Mouse (Mus musculus) monocyte, adult 2 months (primary cell): ENCODE measurements at regions not wholly inside any gene's neighbourhood (a gene's known extent, or its start where the extent isn't known, plus 50 kb on each side); places are given as distances from the start of the nearest gene placed in this dataset.

Experiments
- DNase-seq, 2 experiments: peaks; one replicate each; pipeline ENCODE4 v3.0.0; 2022; ENCODE audit warnings: low spot score in 2 of 2, low read depth in 1 of 2

DNA sequence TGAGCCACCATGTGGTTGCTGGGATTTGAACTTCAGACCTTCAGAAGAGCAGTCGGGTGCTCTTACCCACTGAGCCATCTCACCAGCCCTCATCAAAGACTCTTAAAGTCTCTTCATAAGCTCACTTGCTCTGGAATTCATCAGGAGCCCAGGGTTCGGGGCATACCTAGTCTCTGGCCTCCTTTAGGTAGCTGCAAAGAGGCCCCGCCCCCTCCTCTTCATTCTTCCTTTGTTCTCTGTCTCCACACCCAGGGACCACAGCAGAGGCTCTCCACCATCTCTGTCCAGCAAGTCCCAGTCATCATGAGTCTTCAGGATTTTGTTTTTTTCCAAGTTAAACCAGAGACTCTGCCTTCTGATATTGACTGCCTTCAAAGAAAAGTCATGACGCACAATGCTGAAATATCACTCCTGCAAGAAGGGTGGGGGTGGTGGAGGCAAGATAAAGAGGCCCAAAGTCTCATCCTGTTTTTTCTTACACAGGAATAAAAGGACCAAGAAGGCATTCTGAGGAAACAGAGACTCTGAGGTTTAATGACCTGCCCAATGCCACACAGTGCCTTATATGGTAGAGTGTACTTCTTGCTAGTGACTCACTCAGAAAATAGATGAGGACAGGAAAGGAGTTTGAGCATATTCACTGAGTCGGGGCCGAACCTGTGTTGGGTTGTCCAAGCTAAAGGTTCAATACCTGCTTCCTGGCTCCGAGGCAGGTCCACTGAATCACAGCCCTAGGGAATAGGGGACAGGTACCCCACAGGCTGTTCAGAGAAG lies 211.9 kb downstream of the Xxylt1 start:
- DNase-seq = no peak

DNA sequence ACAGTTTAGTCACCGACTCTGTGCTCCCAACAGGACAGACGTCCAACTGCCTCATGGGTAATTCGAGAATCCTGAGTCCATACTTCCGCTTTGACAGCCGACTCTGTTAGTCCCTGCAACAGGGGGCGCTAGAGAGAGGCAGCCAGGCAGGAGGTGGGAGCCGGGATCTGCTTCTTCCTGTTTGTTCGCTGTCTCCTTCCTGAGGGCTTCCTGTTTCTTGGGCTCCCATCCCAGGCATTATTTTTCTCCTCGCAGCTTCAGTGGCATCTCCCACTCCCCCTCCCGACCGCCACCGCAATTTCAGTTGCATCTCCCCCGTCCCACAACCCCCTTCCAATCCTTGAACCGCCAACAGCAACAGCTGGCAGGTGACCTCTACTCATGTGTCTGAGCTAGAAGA lies 211.1 kb downstream of the Xxylt1 start:
- DNase-seq = peak; percentile 8 to 14

DNA sequence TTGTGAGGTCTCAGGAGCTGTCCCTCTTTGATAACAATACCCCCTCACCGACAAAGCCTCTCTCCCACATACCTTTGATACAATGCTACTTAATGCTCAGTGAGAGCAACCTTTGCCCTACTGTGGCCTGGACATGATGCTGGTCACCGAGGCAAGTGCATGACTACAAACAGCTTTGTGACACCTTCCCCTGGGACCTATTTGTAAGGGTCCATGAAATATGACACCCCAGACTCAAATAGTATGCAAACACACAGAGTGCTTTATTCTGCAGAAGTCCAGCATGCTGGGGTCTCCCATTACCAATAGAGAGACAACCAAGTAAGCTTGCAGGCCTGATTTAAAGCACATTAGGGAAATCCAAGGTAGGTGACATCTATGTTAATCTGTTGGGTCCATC lies 210.6 kb downstream of the Xxylt1 start:
- DNase-seq = no peak

DNA sequence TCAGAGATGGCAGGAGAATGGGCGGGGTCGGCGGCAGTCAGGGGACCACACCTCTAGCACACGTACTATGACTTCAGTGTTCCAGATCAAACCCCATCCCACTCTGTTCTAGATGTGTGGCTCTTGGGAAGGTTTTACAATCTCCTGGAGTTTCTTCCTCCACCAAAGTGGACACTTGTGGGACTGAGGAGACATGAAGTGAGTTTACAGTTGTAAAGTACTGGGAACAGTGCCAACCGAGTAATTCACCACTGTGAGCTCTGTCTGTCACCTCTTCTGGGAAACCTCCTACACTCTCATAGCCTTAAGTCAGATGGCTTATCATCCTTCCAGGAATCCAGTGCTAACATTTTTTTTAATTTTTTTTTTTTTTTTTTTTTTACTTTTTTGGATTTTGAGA lies 209.1 kb downstream of the Xxylt1 start:
- DNase-seq = no peak

DNA sequence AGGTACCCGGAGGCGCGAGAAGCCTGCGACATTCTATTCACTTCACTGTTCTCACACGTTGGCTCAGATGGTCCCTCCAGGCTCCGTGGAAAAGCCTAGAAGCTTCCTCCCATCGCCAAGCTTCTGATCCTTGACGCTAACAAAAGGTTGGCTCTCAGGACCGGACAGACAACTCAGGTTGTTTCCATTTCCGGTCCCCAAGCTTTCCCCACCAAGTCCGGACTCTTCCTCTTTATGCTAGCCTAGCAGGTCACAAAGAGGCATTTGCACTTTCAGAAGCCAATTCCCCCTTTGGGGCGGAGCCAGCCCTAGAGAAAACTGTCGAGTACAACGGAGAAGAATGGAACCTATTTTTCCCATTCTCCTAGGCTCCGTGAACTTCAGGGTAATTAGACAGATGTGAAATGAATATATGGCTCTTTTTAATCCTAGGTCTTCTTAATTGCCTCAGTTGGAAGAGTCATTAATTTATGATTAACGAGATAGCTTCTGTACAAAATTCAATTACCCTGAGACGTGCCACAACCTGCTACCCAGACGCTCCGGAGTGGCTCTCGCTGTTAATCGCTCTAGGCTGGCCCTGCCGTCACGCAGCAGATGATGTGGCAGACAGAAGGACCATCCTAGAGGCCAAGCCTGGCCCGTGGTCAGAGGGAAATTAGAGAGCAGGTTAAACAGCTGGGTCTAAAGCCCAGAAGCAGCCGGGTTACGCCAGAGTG lies 207.6 kb downstream of the Xxylt1 start:
- no peak for DNase-seq

DNA sequence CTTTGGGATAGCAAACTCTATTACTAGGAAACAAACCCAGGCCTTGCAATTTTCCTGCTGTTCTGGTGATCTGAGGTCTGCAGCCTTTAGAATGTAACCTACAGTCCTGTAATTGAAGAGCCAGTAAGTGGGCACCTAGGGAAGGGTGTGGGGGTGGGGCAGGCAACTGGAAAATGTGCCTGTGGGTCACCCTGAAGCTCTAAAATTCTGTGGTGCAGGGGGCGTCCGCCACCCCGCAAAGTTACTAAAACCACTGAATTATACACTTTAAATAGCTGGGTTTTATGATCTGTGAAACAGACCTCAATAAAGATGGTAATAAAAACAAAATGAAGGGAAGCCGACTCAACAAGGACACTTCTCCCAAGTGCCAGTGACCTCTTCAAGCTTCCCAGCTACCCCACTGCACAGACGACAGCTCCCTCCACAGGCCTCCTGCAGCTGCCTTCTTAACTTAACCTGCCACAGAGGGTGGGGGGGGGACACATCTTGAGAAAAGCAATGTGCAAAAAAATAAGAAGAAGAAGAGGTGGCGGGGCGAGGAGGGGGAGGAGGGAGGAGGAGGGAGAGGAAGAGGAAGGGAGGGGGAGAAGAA lies 205.9 kb downstream of the Xxylt1 start:
- no peak for DNase-seq

DNA sequence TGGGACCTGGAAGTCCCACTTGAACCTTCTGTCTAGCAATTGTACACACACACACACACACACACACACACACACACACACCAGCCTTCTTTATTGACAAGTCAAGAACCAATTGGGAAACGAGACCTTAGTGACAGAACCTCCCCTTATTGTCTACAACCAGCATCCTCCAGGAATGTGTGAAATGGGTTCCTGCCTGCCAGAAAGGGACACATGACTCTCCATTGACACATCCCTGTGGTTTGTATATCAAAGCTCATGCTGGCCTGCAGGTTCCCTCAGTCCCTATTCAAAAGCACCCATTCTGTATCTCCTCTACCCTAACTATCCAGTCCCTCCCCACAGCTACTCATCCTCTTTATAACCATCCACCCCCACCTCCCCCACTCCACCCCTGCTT lies 202.4 kb downstream of the Xxylt1 start:
- no peak for DNase-seq

DNA sequence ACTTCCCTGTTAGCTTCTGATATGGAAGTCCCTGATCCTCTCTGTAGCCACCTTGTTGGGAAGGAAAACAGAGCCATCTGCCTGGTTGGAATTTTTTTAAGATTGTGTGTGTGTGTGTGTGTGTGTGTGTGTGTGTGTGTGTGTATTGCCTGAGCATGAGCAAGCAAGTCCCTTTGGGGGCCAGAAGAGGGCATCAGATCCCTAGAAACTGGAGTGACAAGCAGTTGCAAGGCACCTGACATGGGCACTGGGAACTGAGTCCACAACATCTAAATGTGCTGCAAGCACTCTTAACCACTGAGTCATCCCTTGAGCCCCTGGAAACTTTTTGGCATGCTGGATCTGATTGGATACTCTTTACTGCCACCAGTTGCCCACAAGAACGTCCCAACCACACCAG lies 201.4 kb downstream of the Xxylt1 start:
- no peak for DNase-seq

DNA sequence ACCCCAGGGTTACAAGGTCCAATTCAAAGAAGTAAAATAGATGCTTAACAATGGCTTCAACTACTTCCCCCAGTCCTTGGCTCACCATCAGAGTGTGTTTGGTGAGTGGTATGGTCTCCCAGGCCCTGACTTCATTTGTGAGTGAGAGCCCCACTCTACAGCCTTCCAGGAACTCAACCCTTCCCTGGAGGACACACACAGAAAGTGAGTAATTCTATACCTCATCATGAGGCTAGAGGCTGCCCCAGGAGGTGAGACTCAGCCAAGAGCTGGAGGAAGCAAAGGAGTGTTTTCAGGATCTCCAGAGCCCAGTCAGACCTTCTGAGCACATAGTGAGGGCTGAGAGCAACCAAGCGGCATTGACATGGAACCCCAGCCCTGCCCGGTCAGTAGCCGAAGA lies 200.6 kb downstream of the Xxylt1 start:
- DNase-seq = no peak

DNA sequence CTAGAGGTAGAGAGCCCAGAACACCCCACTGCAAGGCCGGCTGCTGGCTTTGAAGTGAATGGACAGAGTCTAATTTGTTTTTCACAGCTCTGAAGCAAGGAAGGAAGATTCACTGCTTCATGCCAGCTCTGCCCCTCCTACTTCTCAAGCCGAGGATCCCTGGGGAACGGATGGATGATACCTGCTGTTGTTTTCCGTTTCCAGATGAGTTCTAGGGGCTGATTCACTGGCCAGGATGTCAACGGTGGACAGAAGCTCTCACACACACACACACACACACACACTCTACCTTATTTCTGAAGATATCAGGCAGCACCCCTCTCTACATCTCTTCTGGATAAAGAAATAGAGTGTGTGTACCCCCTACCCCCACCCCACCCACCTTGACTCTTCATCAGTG lies 200.0 kb downstream of the Xxylt1 start:
- DNase-seq = no peak

DNA sequence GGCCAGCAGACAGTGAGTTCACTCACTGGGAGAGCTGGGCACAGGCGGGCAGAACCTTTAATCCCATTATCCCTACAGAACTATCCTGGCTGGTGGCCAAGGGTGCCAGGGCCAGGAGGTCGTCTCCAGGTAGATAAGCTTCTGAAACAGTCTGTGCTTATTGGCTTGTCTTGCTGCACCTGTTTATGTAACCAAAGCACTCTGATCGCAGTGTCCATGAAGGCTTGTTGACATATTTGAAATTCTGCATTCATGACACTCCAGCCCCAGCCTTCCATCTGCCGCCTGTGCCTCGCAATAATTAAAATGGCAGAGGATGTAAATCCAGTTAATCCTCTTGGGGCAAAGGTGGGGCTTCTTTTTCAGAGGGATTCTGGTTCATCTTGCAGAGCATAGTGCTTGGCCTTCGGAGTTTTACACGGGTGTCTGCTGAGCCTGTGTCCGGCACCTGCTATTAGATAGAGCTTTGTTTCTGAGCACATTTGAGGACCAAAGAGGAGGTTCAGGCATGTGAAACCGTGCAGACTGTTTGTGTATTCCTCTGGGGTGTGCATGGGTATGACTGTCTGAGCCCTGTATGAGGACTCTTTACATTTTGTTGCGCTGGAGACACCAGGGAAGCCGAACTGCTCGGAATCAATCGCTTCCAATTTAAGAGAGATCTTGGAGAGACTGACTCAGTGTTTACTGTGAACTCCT lies 197.6 kb downstream of the Xxylt1 start:
- no peak for DNase-seq

DNA sequence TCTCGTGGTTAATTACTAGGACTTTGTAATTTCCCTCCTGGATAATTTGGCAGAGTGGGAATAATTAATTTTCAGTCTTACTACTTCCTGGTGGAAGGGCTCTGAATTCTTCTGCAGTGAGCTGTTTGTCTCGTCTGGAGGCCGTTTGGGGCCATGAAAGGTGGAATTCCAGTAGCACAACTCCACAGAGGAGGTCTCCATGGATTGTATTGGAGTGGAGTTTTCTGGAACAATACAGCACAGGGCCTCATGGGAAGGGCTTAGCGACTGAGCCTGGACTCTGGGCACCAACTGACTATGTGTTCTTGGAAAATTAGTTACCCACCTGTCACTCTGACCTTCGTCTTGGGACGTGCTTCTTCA lies 197.1 kb downstream of the Xxylt1 start:
- no peak for DNase-seq

DNA sequence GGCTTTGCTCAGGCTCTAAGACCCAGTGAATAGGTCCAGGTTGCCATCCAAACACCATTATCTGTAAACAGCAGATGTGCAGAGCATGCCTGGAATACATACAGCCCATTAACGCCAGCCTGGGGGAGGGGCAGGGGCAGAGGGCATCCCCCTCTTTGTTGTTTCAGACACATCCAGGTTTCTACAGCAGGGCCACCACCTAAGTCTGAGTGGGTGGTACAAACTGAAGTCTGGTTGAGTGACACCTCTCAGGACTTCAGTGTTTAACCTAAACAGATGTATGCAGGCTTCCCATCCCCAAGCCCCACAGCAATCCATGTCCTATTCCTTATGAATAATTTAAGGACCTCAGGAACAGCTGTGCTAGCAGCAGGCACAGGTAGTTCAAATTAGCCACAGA lies 194.2 kb downstream of the Xxylt1 start:
- DNase-seq = no peak

DNA sequence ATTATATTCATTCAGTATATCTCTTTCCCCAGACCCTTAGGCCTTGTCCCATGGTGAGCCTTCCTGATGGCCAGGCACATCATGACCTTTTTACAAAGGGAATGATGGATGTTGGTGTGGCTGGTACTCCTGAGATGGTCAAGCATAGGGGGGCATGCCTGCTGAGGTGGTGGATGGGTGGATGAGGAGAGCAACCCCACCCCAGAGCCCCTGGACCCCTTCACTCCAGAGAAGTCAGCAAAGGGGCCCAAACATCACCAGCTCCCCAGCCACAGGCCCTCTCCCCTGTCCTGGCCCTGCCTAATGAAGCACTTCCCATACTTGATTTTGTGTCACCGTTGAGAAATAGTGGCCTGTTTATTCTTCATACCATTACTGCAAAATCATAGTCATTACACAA lies 193.7 kb downstream of the Xxylt1 start:
- no peak for DNase-seq

DNA sequence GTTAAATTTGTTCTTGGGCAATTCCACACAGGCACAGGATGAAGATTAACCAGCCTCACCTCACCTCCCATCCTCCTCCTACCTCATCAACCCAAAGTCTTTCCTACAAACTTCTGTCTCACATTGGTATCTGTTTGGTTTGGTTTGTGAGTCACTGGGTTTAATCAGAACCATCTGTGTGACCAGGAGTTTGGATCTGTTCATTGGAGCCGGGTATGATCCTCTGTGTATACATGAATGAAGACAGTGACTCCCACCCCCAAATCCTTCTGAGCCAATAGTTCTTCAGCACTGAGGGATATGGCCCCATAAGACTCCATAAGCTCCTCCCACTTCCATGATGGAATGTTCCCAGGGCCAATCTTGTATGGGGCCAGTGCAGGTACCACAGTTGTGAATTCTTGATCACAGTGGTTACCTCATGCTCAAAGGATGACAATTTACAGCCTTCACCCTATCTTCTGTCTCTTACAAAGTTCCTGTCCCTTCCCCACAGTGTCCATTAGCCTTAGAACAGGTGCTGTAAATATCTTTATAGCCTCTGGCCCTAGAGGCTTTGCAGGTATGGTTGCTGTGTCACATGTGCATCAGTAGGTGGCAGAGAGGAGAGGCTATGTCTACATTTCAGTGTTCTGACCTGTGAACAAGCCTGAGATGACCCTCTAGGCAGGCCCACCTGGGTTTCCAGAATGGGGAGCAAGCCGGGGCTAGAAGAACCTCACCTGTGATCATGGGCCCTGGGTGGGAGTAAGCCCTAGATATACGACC lies 192.5 kb downstream of the Xxylt1 start:
- DNase-seq = no peak

DNA sequence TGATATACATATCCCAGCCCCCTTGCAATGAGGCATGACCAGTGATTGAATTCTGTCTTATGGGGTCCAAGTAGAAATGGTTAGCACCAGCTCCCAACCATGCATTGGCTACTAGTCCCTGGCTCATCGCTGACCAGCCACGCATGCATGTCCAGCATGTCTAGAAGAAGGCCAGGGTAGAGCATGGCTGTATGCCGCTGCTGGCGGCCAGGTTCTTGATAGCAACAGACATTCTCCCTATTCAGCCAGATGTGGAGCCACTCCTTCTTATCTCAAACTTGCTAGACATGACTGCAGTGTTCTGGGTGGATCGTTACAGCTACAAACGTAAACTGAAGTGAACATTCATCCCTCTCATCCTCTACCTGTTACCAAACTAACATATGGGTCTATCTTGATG lies 188.6 kb downstream of the Xxylt1 start:
- DNase-seq = no peak

DNA sequence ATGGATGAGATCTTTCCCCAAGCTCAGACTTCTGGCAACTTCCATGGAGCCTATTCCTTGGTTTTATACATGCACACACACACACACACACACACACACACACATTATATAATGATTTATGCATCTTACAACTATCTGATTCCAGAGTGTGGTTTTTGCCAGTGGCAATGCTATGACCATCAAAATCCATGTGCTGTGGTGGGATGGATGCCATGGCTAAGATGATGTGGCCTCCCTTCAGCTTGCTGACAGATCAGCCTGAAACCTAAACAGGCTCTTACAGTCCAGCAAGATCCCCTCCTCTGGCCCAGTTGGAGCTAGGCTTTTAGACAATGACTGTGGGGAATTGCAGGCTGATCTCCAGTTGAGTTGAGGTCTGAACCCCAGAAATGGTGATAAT lies 187.1 kb downstream of the Xxylt1 start:
- no peak for DNase-seq

DNA sequence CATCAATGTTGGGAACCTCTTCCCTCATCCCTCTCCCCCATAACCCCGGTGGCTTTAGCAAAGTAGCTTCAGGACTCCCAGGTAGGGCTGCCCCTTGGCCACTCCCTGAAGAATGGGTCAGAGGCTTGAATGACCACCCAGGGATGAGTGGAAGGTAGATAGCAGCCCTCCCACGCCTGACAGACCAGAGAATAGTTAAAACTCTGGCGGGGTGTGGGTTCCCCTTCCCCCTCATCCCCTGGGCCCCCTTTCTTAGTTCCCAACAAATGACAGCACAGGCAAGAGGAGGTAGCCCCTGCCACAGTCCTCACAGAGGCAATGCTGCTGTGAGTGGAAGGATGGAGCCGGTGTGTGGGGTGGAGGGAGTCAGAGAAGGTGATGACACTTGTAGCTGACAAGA lies 186.2 kb downstream of the Xxylt1 start:
- no peak for DNase-seq

DNA sequence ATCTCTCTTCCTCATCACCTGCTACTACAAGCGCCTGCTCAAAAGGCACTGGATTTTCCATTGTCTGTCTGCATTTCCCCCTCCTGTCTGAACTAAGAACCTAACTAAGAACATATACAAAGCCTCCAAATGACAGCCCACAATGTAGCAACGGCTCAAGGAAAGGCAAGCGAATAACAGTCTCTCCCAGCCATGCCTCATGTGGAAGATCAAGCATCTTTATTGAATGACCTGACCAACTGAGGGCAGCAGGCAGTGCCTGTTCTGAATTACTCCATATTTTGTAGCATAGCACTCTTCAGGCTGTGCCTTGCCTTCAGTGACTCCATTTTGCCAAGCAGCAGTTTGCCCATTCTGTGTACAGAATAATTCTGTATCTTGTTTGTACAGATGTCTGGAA lies 183.9 kb downstream of the Xxylt1 start:
- DNase-seq = no peak

DNA sequence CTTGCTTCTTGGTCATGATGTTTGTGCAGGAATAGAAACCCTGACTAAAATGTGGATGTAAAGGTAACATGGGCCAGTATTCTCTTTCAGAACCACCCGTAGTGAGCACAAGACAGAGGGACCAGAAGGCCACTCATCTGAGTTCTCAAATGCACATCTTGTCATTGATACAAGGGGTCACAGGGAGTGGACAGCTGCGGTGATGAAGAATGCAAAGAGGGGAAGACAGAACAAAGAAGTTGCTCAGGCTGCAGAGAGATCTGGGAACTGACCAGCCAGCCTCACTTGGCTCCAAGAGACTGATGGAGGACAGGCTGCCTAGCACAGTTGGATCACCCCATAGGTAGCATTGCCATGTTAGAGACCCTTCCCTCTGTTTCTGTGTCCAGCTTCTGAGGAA lies 181.1 kb downstream of the Xxylt1 start:
- no peak for DNase-seq

DNA sequence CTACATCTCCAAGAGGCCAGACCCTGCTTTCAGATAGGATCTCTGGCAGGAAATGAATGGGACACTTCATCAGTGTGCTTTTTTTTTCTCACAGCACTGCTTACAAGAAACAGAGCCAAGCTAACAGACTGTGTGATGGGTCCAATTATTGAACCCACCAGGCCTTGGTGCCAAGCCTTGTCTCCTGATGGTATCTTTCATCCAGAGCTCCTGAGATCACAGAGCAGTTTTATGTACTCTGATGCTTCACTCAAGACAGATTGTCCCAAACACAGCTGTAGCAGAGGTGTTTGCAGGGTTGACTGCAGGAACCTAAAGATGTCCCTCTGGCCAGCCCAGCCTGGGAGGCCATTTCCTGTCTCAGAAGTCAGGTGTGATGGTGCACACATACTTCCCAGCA lies 179.9 kb downstream of the Xxylt1 start:
- DNase-seq = no peak
